In the genomic region with DNA sequence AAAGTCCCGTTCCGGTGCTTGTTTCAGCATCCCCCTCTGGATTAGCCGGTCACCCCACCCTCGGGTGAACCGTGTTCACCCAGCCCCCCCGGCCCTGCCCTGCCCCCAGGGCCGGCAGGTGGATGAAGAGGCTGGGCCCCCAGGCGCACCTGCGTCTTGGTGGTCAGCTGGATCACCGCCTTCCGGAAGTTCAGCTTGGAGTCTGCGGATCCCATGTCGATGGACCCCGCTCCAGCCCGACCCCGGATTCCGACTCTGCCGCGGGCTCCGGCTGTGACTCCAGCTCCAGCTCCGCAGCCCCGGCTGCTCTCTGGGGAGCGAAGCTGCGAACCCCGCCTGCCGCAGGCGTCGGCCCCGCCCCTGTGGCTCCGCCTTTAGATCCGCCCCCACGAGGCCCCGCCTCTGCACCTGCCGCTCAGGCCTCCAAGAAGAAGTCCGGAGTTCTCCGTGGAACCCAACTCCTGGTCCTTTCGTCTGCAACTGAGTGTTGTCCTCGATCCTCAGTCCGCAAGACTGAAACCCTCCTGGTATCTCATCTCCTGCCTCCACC, we compare ENCODE assay signal across 8 mouse cellular contexts. TPM values are rescaled to one million over a fixed set of nuclear protein-coding genes. Genes with fewer than 3 reads are reported as not detected.
DNase-seq lines count a peak whose midpoint lies in the region; ATAC-seq lines count a peak whose summit lies in the region.

Gene Hid1 (minus strand): TSS at position 362 of the 550 bp plus-strand sequence.

- peak; percentile 79 for ATAC-seq in intestine, embryonic 14.5 days (replicated peaks; ENCODE audit: low FRiP score, low TSS enrichment, low read depth)
- ATAC-seq in megakaryocyte-erythroid progenitor cell, adult 5-6 weeks (replicated peaks; ENCODE audit: low FRiP score, low TSS enrichment, poor library complexity, severe bottlenecking): peak; percentile 86

- WGBS in intestine, embryonic 14.5 days: under 1% methylated on average over 34 of the region's 39 CpGs

- H3K36me3 ChIP-seq in intestine, embryonic 14.5 days (ENCODE audit: control insufficient read depth, insufficient read depth, low read length): no peaks in the 10 kb centered on the region

- H3K4me1 ChIP-seq in intestine, embryonic 14.5 days (replicated peaks; ENCODE audit: control insufficient read depth, insufficient read depth, low read length): peaks cover 3% of the 10 kb centered on the region; the same call in 1 of the 2 replicates

- H3K9me3 ChIP-seq in intestine, embryonic 14.5 days (ENCODE audit: control insufficient read depth, low read length): no peaks in the 10 kb centered on the region

- intact Hi-C loops in gastrocnemius, postnatal 14 days (cut with DNase I; ENCODE audit: low total_unique reads): no loop called here
- intact Hi-C loops in left cerebral cortex, postnatal 14 days (cut with DNase I): loop anchor here (5.0 kb wide), 1 partner anchor 45 kb away; no protein-coding TSS in a partner anchor

- H3K27ac ChIP-seq in intestine, embryonic 14.5 days (ENCODE audit: low read depth): no peak within 1 kb of the TSS

- H3K4me2 ChIP-seq in intestine, embryonic 14.5 days (ENCODE audit: low read length): peak within 1 kb of the TSS; percentile 75

- peaks cover 33% of the 10 kb centered on the region for H3K27me3 ChIP-seq in intestine, embryonic 14.5 days (replicated peaks; ENCODE audit: control insufficient read depth, insufficient read depth, low read length)

- peak; percentile 75 for DNase-seq in adrenal gland, adult 8-10 months
- DNase-seq in embryo, embryonic 10 days (ENCODE audit: low spot score): peak; percentile 74
- peak; percentile 77 for DNase-seq in gastrocnemius, postnatal 14 days
- peak; percentile 90 for DNase-seq in intestine, embryonic 14.5 days (ENCODE audit: low spot score)
- DNase-seq in left cerebral cortex, postnatal 14 days (ENCODE audit: low spot score in 2 of 2): peak; percentile 46 to 87
- peak; percentile 72 for DNase-seq in right cerebral cortex, postnatal 4 days
- DNase-seq in adipocyte (ENCODE audit: low spot score): no peak

- peak within 1 kb of the TSS; percentile 38 for H3K9ac ChIP-seq in intestine, embryonic 14.5 days (ENCODE audit: low read length)

- peak within 1 kb of the TSS; percentile 40 for H3K4me3 ChIP-seq in intestine, embryonic 14.5 days (ENCODE audit: low read depth, low read length)

RNA-seq across cellular contexts. Expression of gene Hid1, which starts in this region (rescaled TPM):
- 10 to 100 TPM; 17.7 to 46.8 (median 42.6) TPM for total RNA-seq in adrenal gland, adult 8-10 months (2022)
- total RNA-seq in gastrocnemius, postnatal 14 days (2021): 1 to 10 TPM; 2.9 to 4.3 TPM
- polyA plus RNA-seq in intestine, embryonic 14.5 days (2014; fragmentation: Nextera tagmentation; extraction: Ambion mirVana): 11.5 and 14.4 TPM in 2 replicates
- 100 to 1,000 TPM in 1 of 2 experiments, 10 to 100 TPM in 1; 98.7 to 101 TPM for total RNA-seq in left cerebral cortex, postnatal 14 days (2021)
- total RNA-seq in megakaryocyte-erythroid progenitor cell, adult 5-6 weeks (2014; fragmentation: Nextera tagmentation): 0.17 TPM in 1 of 2 replicates, not detected in the other
- not detected in 2 replicates for total RNA-seq in megakaryocyte-erythroid progenitor cell, adult 5-6 weeks (2017)

Comparison
In these comparisons a context has a peak if more than half of its experiments do, and no peak if none do; other contexts are left out.
1. Peak in ATAC-seq in megakaryocyte-erythroid progenitor cell, adult 5-6 weeks; RNA of the gene not detected or under 1 TPM.